Mouse (Mus musculus): Measurements from ENCODE around the gene Kcnip1. TPM values are rescaled to one million over a fixed set of nuclear protein-coding genes. Genes with fewer than 3 reads are reported as not detected.

Gene Kcnip1
- not detected for total RNA-seq (2021)

- no peak for DNase-seq (ENCODE audit: low spot score)
- intact Hi-C loops (cut with DNase I) = no loop called here
Measured at GRCm38 (mm10) chr11:33992938-33993337, at the start of gene Kcnip1. Gene Kcnip1 (minus strand): TSS chr11:33993152.

GRCm38 (mm10) chr11:34040061-34040460 lies 47.1 kb upstream of the Kcnip1 start:
- intact Hi-C loops (cut with DNase I) = no loop called here
- no peak for DNase-seq (ENCODE audit: low spot score)

GRCm38 (mm10) chr11:34035909-34036658 lies 43.1 kb upstream of the Kcnip1 start:
- intact Hi-C loops (cut with DNase I) = loop anchor here (5.0 kb wide), 1 partner anchor 36 kb away; no protein-coding TSS in a partner anchor
- DNase-seq (ENCODE audit: low spot score) = no peak

- intact Hi-C loops (cut with DNase I) = loop anchor here (5.0 kb wide), 1 partner anchor 38 kb away; no protein-coding TSS in a partner anchor
- no peak for DNase-seq (ENCODE audit: low spot score)
Measured at GRCm38 (mm10) chr11:34034794-34035193, 41.8 kb upstream of the Kcnip1 start.

GRCm38 (mm10) chr11:34034008-34034505 lies 41.1 kb upstream of the Kcnip1 start:
- no peak for DNase-seq (ENCODE audit: low spot score)
- intact Hi-C loops (cut with DNase I) = no loop called here

GRCm38 (mm10) chr11:34031015-34031805 lies 38.3 kb upstream of the Kcnip1 start:
- intact Hi-C loops (cut with DNase I) = no loop called here
- DNase-seq (ENCODE audit: low spot score) = no peak

- intact Hi-C loops (cut with DNase I) = no loop called here
- no peak for DNase-seq (ENCODE audit: low spot score)
Measured at GRCm38 (mm10) chr11:34029658-34030057, 36.7 kb upstream of the Kcnip1 start.

GRCm38 (mm10) chr11:34025091-34025490 lies 32.1 kb upstream of the Kcnip1 start:
- intact Hi-C loops (cut with DNase I) = no loop called here
- DNase-seq (ENCODE audit: low spot score) = no peak

- no peak for DNase-seq (ENCODE audit: low spot score)
- intact Hi-C loops (cut with DNase I) = loop anchor here (5.0 kb wide), 1 partner anchor 105 kb away; no protein-coding TSS in a partner anchor
Measured at GRCm38 (mm10) chr11:34012007-34012652, 19.2 kb upstream of the Kcnip1 start.

GRCm38 (mm10) chr11:34010859-34011172 lies 17.9 kb upstream of the Kcnip1 start:
- intact Hi-C loops (cut with DNase I) = loop anchor here (5.0 kb wide), 1 partner anchor 106 kb away; no protein-coding TSS in a partner anchor

GRCm38 (mm10) chr11:34010133-34010858 lies 17.3 kb upstream of the Kcnip1 start:
- intact Hi-C loops (cut with DNase I) = loop anchor here (5.0 kb wide), 1 partner anchor 107 kb away; no protein-coding TSS in a partner anchor

More at GRCm38 (mm10) chr11:34010859-34011172, 17.9 kb upstream of the Kcnip1 start:
- peak; percentile 28 for DNase-seq (ENCODE audit: low spot score)

GRCm38 (mm10) chr11:34009316-34010087 lies 16.6 kb upstream of the Kcnip1 start:
- intact Hi-C loops (cut with DNase I) = loop anchor here (5.0 to 10.0 kb wide), 2 partner anchors 108 to 205 kb away; no protein-coding TSS in a partner anchor
- no peak for DNase-seq (ENCODE audit: low spot score)

More at GRCm38 (mm10) chr11:34010133-34010858, 17.3 kb upstream of the Kcnip1 start:
- no peak for DNase-seq (ENCODE audit: low spot score)

GRCm38 (mm10) chr11:34008702-34009101 lies 15.8 kb upstream of the Kcnip1 start:
- no peak for DNase-seq (ENCODE audit: low spot score)
- intact Hi-C loops (cut with DNase I) = loop anchor here (10.0 kb wide), 1 partner anchor 206 kb away; no protein-coding TSS in a partner anchor

- DNase-seq (ENCODE audit: low spot score) = no peak
- intact Hi-C loops (cut with DNase I) = loop anchor here (10.0 kb wide), 1 partner anchor 207 kb away; no protein-coding TSS in a partner anchor
Measured at GRCm38 (mm10) chr11:34008214-34008613, 15.3 kb upstream of the Kcnip1 start.

- intact Hi-C loops (cut with DNase I) = loop anchor here (10.0 kb wide), 1 partner anchor 207 kb away; no protein-coding TSS in a partner anchor
- DNase-seq (ENCODE audit: low spot score) = no peak
Measured at GRCm38 (mm10) chr11:34007616-34008015, 14.7 kb upstream of the Kcnip1 start.

- intact Hi-C loops (cut with DNase I) = loop anchor here (1.0 to 10.0 kb wide), 2 partner anchors 72 to 212 kb away; no protein-coding TSS in a partner anchor
- DNase-seq (ENCODE audit: low spot score) = no peak
Measured at GRCm38 (mm10) chr11:34002593-34002965, 9.6 kb upstream of the Kcnip1 start.

- intact Hi-C loops (cut with DNase I) = loop anchor here (1.0 to 10.0 kb wide), 2 partner anchors 72 to 213 kb away; no protein-coding TSS in a partner anchor
- DNase-seq (ENCODE audit: low spot score) = no peak
Measured at GRCm38 (mm10) chr11:34001938-34002592, 9.1 kb upstream of the Kcnip1 start.

- no peak for DNase-seq (ENCODE audit: low spot score)
- intact Hi-C loops (cut with DNase I) = loop anchor here (10.0 kb wide), 1 partner anchor 214 kb away; no protein-coding TSS in a partner anchor
Measured at GRCm38 (mm10) chr11:34000416-34000815, 7.5 kb upstream of the Kcnip1 start.
